Mouse (Mus musculus) kidney, postnatal 25 days (tissue): ENCODE data around the gene Trrap.
"Not testable (repeated sequence)": the region's sequence is repeated elsewhere in the genome, so short reads cannot be mapped to it uniquely, and the experiment has no call there.

Experiments
- DNase-seq, 2 experiments: peaks; one replicate each; pipeline ENCODE4 v3.0.0; 2021; ENCODE audit warnings: mixed read lengths in 2 of 2

Gene Trrap

GRCm38 (mm10) chr5:144767106-144767798 lies at the start of gene Trrap:
Gene Trrap (plus strand): TSS chr5:144767732.
- DNase-seq = not testable (repeated sequence)

DNA sequence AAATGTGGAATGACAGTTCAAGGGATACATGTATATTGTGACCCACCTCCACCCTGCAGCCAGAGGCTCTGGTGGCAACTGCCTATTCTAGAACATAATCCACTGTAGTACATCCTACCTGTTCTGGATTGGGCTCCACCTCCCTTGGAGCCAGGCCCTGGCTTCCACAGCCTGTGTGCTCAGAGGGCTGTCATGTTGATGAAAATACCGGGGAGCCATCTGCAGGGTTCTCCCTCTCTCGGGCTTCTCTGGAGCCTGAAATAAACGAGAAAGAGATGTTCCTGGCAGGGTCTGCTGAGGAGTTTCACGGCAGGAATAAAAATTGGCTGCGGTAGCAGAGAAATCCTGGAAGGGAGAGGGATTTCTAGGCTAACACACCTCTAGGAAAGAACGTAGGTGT lies 47.8 kb upstream of the Trrap start:
- no peak for DNase-seq

DNA sequence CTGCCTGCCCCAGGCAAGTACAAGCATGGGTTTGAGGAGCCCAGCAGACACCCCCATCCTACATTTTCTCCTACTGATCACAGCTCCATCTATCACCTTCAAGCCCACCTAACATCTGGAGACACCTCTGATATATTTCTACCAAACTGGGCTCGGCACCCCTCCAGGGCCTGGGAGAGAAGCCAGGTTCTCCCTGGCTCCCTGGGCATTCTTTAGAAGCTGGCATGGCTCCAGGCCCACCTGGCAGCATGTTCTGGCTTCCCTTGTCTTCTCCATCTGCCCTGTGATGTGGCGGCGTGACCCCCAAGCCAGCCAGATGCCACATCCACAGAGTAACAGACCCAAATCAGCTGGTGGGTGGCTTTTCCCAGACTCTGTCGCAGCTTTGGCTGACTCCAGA lies 47.3 kb upstream of the Trrap start:
- DNase-seq = no peak

GRCm38 (mm10) chr5:144724926-144725325 lies 42.6 kb upstream of the Trrap start:
- no peak for DNase-seq

DNA sequence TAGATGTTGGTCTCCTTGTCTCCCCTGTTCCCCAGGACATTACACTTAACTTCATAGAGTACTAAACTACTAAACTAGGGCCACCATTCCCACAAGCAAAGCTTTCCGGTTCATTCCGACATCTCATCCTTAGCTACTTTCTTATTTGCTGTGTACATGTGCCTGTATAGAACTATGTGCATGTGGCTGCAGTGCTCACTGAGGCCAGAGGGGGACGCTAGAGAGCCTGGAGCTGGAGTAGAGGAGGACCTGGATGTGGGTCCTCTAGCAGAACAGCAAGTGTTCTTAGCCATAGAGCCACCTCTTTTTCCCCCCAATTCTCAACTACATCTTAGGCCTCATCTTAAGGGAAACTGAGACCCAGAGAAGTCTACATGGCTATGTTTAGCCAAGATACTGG lies 42.0 kb upstream of the Trrap start:
- no peak for DNase-seq

- peak; percentile 70 to 81 for DNase-seq
Measured at GRCm38 (mm10) chr5:144727119-144727518, 40.4 kb upstream of the Trrap start.

- no peak for DNase-seq
Measured at GRCm38 (mm10) chr5:144728237-144728636, 39.3 kb upstream of the Trrap start.

DNA sequence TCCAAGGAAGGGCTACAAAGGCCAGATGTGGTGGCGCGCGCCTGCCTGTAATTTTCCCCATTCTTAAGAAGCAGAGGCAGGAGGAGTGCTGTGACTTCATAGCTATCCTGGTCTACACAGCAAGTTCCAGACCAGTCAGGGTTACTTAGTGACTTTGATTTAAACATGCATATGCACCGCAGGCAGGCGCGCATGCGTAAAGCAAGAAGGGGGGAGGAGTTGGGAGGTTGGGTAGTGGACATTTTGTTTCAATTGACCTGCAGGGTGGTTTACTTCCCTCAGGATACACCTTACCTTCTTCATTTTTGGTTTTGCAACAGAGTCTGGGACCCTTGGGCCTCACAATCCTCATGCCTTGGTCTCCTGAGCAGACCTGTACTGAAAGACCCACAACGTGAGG lies 38.3 kb upstream of the Trrap start:
- DNase-seq = no peak

DNA sequence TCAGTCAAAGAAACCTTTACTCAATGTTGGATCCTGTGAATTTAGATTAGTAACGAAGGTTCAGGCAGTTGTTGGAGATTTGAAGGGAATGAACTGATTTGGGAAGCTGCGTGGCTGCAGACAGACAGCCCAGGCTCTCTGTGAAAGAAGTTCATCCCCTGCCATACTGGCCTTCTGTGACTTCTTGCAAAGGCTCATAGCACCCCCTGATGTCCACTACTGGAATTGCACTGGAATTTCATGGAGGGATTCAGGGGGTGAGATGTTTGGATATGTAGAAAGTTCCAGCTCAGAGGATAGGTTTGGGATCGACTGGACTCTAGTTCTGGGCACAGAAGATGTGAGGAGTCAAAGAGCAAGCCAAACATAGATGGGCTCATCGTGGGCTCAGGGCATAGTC lies 33.6 kb upstream of the Trrap start:
- DNase-seq = peak; percentile 41 to 77

GRCm38 (mm10) chr5:144734949-144735348 lies 32.6 kb upstream of the Trrap start:
- DNase-seq = peak; percentile 64 to 78

GRCm38 (mm10) chr5:144737101-144737500 lies 30.4 kb upstream of the Trrap start:
- DNase-seq = no peak

- DNase-seq = peak; percentile 35 to 60
Measured at GRCm38 (mm10) chr5:144752432-144752831, 15.1 kb upstream of the Trrap start.

DNA sequence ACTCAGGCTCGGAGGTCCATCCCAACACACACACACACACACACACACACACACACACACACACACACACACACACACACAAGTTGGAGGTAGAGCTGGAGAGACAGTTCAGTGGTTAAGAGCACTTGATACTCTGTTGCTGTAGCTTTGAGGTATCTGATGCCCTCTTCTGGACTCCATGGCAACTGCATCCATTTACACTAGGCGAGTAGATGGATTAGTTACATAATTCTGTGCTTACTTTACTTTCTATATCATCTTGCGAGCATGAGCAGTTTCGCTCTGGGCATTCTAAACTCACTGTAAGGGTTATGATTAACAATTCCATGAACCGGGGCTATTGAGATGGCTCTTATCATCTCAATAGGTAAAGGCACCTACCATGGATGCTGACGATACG lies 14.5 kb upstream of the Trrap start:
- DNase-seq = peak; percentile 69 to 80

DNA sequence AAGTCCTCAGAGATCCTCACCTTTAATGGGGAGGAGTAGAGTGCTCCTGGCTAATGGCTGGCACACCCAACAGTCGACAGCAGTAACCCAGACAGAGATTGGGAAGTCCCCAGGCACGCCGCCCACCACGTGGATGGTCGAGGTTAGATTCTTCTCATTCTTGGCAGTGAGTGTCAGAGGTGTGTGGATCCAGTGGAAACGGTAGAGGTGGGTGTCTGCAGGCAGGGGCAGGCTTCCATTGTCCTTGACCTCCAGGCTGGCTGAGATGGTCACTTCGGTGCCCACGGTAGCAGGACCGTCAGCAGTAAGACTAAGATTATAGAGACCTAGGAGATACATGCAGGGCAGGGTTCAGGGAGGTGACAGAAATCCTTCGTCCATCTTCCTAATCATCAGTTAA lies 12.3 kb upstream of the Trrap start:
- DNase-seq = no peak

DNA sequence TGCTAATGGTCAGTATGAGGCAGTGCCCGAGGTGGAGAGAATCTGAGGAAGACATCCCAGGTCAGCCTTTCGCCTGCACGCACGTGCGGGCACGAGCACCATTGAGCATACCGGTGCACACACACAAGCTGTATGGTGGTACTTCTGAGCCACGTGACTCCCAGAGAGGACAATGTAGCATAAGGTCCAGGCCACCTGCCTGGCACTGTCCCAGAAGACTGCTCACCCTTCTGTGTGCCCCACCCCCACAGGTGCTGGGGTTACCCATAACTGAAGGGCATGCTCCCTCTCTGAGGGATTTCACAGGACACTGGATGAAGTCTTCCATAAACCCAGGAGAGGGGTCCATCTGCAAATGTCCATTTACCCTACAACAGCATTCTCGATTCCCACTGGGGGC lies 10.1 kb upstream of the Trrap start:
- peak in 1 of 2 experiments; percentile 24 for DNase-seq

DNA sequence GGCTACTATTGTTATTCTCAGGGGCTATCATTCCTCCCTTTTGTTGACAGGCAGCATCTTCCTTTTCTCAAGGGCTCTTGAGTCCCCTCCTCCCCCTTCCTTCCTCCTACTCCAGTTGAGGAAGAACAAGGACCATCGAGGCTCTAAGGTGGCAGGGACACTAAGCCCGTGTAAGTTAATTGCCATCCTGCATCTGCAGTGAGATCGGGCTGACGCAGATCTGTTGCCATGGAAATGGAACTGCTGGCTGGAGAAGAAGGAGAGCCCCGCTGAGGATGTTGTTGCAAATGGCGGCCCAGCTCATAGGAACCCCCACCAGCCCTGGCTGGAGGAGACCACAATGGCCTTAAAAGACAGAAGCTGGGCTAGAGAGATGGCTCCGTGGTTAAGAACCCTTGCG lies 9.1 kb upstream of the Trrap start:
- peak in 1 of 2 experiments; percentile 17 for DNase-seq

GRCm38 (mm10) chr5:144761161-144761868 lies 6.2 kb upstream of the Trrap start, which contains the start of gene Tmem130:
Gene Tmem130 (minus strand): TSS chr5:144761818.
- peak; percentile 9 to 60 for DNase-seq

DNA sequence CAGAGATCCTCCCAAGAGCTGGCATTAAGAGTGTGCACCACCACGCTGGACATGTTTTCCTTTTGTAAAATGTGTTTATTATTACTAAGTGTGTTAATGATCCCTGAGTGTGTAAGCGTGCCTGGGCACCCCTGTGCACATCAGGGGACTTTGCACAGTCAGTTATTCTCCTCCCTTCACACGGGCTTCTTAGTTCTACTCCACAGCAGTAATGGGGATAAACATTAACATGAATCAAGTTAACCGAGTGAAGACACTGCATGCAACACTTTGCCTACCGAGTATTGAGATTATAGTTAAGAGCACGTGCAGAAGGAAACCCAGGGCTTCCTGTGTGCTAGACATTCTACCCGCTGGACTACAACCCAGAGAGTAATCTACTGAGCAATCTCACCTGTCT lies 1.5 kb upstream of the Trrap start:
- peak; percentile 27 to 75 for DNase-seq

DNA sequence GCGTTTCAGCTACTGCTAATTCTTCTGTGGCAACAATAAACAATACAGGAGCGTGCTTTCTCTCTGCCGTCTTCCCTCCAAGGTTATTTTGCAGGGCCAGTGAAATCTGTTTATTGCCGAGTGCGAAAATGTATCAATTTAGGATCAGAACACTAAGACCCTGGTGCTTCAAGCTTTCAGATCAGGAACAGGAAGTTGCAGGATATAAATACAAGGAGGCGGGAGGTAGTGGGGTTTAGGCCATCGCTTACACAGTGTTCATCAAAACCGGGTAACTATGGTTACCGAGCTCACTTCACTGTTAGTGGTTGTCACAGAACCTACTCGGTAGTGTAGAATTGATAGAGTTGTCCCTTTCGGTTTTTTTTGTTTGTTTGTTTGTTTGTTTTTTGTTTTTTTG lies 886 bp upstream of the Trrap start:
- peak in 1 of 2 experiments; percentile 15 for DNase-seq

DNA sequence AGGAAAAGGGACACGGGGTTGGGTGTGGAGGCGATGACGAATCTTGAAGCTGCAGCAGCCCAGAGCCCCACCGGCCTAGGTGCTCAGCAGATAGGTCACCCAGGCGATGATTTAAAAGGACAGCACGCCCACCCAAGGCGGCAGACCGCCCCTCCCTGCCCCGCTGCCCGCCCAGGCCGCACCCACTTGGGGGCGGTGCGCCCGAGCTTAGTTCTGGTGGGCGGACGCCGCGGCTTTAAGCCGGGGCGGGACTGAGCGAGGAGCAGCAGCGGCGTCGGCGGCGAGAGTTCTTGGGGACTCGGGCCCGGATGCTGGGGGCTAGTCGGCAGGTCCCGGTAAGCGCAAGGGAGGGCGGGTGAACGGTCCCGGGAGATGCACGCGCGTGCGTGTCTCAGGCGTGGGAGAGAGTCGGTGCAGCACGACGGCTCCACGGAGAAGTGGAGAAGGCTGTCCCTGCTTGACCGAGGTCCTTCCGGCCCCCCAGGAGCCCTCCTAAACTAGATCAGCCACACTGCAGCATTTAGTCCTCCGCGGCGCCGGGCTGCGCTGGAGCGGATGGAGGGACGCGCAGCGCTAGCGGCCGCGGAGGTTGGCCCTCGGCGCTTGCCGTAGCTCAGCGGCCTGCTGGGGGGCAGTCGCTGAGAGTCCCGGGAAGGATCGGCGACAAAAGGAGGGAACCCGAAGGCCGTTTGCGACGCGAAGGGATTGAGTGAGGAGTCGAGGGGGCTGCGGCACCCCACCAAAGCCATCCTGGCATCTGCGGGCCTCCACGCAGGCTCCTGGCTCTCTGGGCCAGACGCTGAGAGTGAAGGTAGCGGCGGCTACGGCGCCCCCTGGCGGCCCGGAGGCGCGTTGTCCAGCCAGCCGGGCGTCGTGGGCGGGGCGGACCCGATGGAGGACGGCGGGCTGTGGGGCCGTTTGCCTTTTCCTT lies 644 bp downstream of the Trrap start:
- peak; percentile 86 to 94 for DNase-seq

DNA sequence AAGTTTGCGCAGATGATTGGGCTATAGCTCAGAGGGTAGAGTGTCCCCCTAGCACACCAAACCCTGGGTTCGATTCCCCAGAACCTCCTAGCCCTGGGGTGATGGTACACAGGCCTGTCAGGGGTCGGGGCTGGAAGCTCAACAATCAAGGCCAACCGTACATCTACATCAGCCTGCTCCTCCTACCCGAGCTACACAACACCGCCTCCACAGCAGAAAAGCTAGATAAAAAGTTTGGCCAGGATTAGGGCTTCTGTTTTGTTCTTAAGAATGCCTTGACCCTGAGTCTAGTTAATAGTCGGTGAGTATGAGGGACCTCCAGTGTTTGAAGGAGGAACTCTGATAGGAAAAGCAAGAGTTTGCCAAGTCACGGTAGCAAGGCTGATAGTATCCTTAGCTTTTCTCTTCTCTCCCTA lies 1.5 kb downstream of the Trrap start:
- no peak for DNase-seq

- DNase-seq = no peak
Measured at GRCm38 (mm10) chr5:144773231-144773630, 5.7 kb downstream of the Trrap start.

- DNase-seq = no peak
Measured at GRCm38 (mm10) chr5:144780654-144781053, 13.1 kb downstream of the Trrap start.
